Mouse (Mus musculus) heart, embryonic 16.5 days (tissue): ENCODE results near the gene Btf3l4. TPM values are rescaled to one million over a fixed set of nuclear protein-coding genes. Genes with fewer than 3 reads are reported as not detected.

Experiments
- ATAC-seq: fragments of 200-750 bp; cut with Nextera tagmentation; replicated peaks from 2 replicates; pipeline ENCODE4 v1.8.0; 2017; ENCODE audit warnings: moderate number of reproducible peaks; ENCODE audit not compliant: insufficient read depth, low FRiP score; ENCODE audit errors: extremely low read depth
- H3K27ac ChIP-seq: fragments of 300-500 bp; sonication (generic); 2 replicates; pipeline ENCODE4 v1.5.1; 2014; ENCODE audit warnings: mild to moderate bottlenecking, low read length, control low read depth, moderate library complexity
- H3K27me3 ChIP-seq: fragments of 300-500 bp; sonication (generic); 2 replicates; pipeline ENCODE4 v1.6.1; 2014; ENCODE audit warnings: low read length, mixed read lengths; ENCODE audit not compliant: control insufficient read depth, insufficient read depth
- H3K36me3 ChIP-seq: fragments of 300-500 bp; sonication (generic); 2 replicates; pipeline ENCODE4 v1.6.1; 2014; ENCODE audit not compliant: control insufficient read depth, insufficient read depth
- H3K4me1 ChIP-seq: fragments of 300-500 bp; sonication (generic); 2 replicates; pipeline ENCODE4 v1.6.1; 2014; ENCODE audit warnings: low read length, mixed read lengths; ENCODE audit not compliant: control insufficient read depth, insufficient read depth
- H3K4me2 ChIP-seq: fragments of 300-500 bp; sonication (generic); 2 replicates; pipeline ENCODE4 v1.6.1; 2014; ENCODE audit warnings: low read depth, mild to moderate bottlenecking, control low read depth, low read length
- H3K4me3 ChIP-seq: fragments of 300-500 bp; sonication (generic); 2 replicates; pipeline ENCODE4 v1.5.1; 2014; ENCODE audit warnings: mild to moderate bottlenecking, control low read depth, low read length
- H3K9ac ChIP-seq: fragments of 300-500 bp; sonication (generic); 2 replicates; pipeline ENCODE4 v1.6.1; 2014; ENCODE audit warnings: low read length, control low read depth
- H3K9me3 ChIP-seq: fragments of 300-500 bp; sonication (generic); replicated peaks from 2 replicates; pipeline ENCODE4 v1.6.1; 2016; ENCODE audit warnings: low read length; ENCODE audit not compliant: control insufficient read depth
- WGBS: fragments of 180-500 bp; shearing (Covaris S2); extraction: QIAGEN DNeasy Blood & Tissue Kit; methylation state at CpG from one replicate; pipeline ENCODE4 v1.1.7; 2014; 5-methylcytosine and 5-hydroxymethylcytosine counted together
- polyA plus RNA-seq: library from polyadenylated mRNA; unstranded; fragments of >200 nt; fragmentation: Nextera tagmentation; extraction: Ambion mirVana; gene quantifications from 2 replicates; pipeline ENCODE4 v1.2.1, GENCODE M21; 2015

Gene Btf3l4
- polyA plus RNA-seq, 1 experiment from 2014 or later = 141 TPM

GRCm38 (mm10) chr4:108845824-108846569, 12.6 kb upstream of the Btf3l4 start:
- Histone ChIP-seq H3K4me2 (no peak overlapping the region), H3K9ac (no peak overlapping the region), H3K9me3 (no peaks in the 10 kb centered on the region), H3K4me1 (peaks cover 13% of the 10 kb centered on the region), H3K27me3 (no peaks in the 10 kb centered on the region), H3K27ac (no peak overlapping the region), H3K4me3 (no peak overlapping the region), H3K36me3 (no peaks in the 10 kb centered on the region)
- ATAC-seq = no peak
- 72% methylated on average over 5 of the region's 5 CpGs for WGBS

GRCm38 (mm10) chr4:108843336-108843735, 9.9 kb upstream of the Btf3l4 start:
- Histone ChIP-seq H3K9ac (no peak overlapping the region), H3K27me3 (no peaks in the 10 kb centered on the region), H3K27ac (no peak overlapping the region), H3K4me2 (no peak overlapping the region), H3K9me3 (no peaks in the 10 kb centered on the region), H3K4me1 (peaks cover 10% of the 10 kb centered on the region), H3K36me3 (peaks cover 5% of the 10 kb centered on the region; the same call in 1 of the 2 replicates), H3K4me3 (no peak overlapping the region)
- no peak for ATAC-seq

- peaks cover 5% of the 10 kb centered on the region; the same call in 1 of the 2 replicates for H3K36me3 ChIP-seq
- H3K4me1 ChIP-seq = peaks cover 17% of the 10 kb centered on the region
- H3K4me3 ChIP-seq = no peak overlapping the region
- WGBS = 59% methylated on average over 7 of the region's 7 CpGs
- no peak overlapping the region for H3K4me2 ChIP-seq
- no peaks in the 10 kb centered on the region for H3K27me3 ChIP-seq
- no peak for ATAC-seq
- no peaks in the 10 kb centered on the region for H3K9me3 ChIP-seq
- H3K9ac ChIP-seq = no peak overlapping the region
- H3K27ac ChIP-seq = no peak overlapping the region
These were observed 8.6 kb upstream of the Btf3l4 start for GRCm38 (mm10) chr4:108841920-108842578.

GRCm38 (mm10) chr4:108838031-108838430, 4.6 kb upstream of the Btf3l4 start:
- Histone ChIP-seq H3K36me3 (peaks cover 5% of the 10 kb centered on the region; the same call in 1 of the 2 replicates), H3K27ac (peak overlapping the region; percentile 82), H3K4me3 (no peak overlapping the region), H3K27me3 (no peaks in the 10 kb centered on the region), H3K4me2 (peak overlapping the region; percentile 36), H3K4me1 (peaks cover 27% of the 10 kb centered on the region), H3K9me3 (no peaks in the 10 kb centered on the region), H3K9ac (peak overlapping the region; percentile 27; the same call in 1 of the 2 replicates)
- no peak; the same call in 1 of the 2 replicates for ATAC-seq
- 30% methylated on average over 4 of the region's 4 CpGs for WGBS

GRCm38 (mm10) chr4:108835496-108835895, 2.1 kb upstream of the Btf3l4 start:
- ATAC-seq = no peak
- Histone ChIP-seq H3K4me3 (peak overlapping the region; percentile 89), H3K4me2 (peak overlapping the region; percentile 81), H3K9ac (peak overlapping the region; percentile 89), H3K27me3 (no peaks in the 10 kb centered on the region), H3K9me3 (no peaks in the 10 kb centered on the region), H3K4me1 (peaks cover 38% of the 10 kb centered on the region), H3K27ac (peak overlapping the region; percentile 100), H3K36me3 (peaks cover 2% of the 10 kb centered on the region; the same call in 1 of the 2 replicates)
- WGBS = 39% methylated on average over 3 of the region's 3 CpGs

- H3K4me1 ChIP-seq = peaks cover 41% of the 10 kb centered on the region
- peak overlapping the region; percentile 89 for H3K4me3 ChIP-seq
- H3K36me3 ChIP-seq = no peaks in the 10 kb centered on the region
- no peaks in the 10 kb centered on the region for H3K27me3 ChIP-seq
- peak overlapping the region; percentile 100 for H3K27ac ChIP-seq
- peak overlapping the region; percentile 81 for H3K4me2 ChIP-seq
- no peaks in the 10 kb centered on the region for H3K9me3 ChIP-seq
- WGBS = 2% methylated on average over 15 of the region's 15 CpGs
- peak overlapping the region; percentile 89 for H3K9ac ChIP-seq
- no peak for ATAC-seq
These were observed 1.5 kb upstream of the Btf3l4 start for GRCm38 (mm10) chr4:108834971-108835311.

GRCm38 (mm10) chr4:108834115-108834970, 929 bp upstream of the Btf3l4 start, which contains the start of gene Txndc12:
TSS of gene Txndc12 (plus strand) at chr4:108834601.
- Histone ChIP-seq H3K27me3 (no peaks in the 10 kb centered on the region), H3K4me1 (peaks cover 39% of the 10 kb centered on the region), H3K36me3 (no peaks in the 10 kb centered on the region), H3K4me3 (peak within 1 kb of the TSS; percentile 89), H3K9ac (peak within 1 kb of the TSS; percentile 98), H3K9me3 (no peaks in the 10 kb centered on the region), H3K27ac (peak within 1 kb of the TSS; percentile 100), H3K4me2 (peak within 1 kb of the TSS; percentile 81)
- peak; percentile 68 for ATAC-seq
- WGBS = under 1% methylated on average over 34 of the region's 34 CpGs

- Histone ChIP-seq H3K36me3 (0 out of 2 replicates have a peak, but pooled peaks cover 1% of the 10 kb centered on the region), H3K9me3 (no peaks in the 10 kb centered on the region), H3K9ac (peak overlapping the region; percentile 89), H3K4me1 (peaks cover 37% of the 10 kb centered on the region), H3K27ac (peak overlapping the region; percentile 100), H3K27me3 (no peaks in the 10 kb centered on the region), H3K4me2 (peak overlapping the region; percentile 81), H3K4me3 (peak overlapping the region; percentile 89)
- WGBS = under 1% methylated on average over 6 of the region's 6 CpGs
- ATAC-seq = no peak
These were observed 357 bp upstream of the Btf3l4 start for GRCm38 (mm10) chr4:108833828-108834114.
